Mouse (Mus musculus) ES-CJ7 (cell line): Measurements from ENCODE around the gene Kcnmb4.

Experiments
- DNase-seq: peaks from one replicate; pipeline ENCODE4 v3.0.0; 2011; ENCODE audit warnings: low read depth, low spot score

Kcnmb4 gene

DNA sequence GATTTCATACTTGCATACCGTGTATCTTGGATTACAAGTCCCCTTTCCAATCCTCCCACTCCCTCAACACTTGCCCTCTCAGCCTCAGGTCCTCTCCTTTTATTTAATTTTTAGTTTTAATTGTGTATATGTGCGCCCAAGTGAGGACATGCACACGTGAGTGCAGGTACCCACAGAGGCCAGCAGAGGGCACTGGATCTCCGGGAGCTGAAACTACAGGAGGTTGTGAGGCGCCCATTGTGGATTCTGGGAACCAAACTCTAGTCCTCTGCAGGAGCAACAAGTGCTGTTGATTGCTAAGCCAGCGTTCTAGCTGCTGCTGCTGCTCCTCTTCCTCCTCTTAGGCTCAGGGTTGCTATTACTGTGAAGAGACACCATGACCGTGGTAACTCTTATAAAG lies 20.9 kb downstream of the Kcnmb4 start:
- DNase-seq, result no peak

DNA sequence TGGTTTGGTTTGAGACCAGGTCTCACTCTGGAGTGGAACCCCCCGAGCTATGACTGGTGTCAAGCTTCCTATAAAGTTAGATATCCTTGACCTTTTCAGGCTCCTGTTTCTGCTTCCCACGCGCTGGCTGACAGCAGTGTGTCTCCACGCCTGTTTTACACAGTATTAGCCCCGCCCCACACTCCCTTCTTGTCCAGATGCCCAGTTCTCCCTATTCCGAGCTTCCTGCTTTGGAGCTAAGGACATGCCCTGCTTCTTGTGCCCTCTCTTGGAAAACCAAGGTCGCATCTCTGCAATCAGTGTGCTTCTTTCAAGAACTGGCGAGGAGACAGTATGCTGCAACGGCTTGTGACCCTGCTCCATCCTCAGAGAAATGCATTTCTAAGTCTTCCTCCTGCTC lies 23.1 kb downstream of the Kcnmb4 start:
- DNase-seq, result no peak

DNA sequence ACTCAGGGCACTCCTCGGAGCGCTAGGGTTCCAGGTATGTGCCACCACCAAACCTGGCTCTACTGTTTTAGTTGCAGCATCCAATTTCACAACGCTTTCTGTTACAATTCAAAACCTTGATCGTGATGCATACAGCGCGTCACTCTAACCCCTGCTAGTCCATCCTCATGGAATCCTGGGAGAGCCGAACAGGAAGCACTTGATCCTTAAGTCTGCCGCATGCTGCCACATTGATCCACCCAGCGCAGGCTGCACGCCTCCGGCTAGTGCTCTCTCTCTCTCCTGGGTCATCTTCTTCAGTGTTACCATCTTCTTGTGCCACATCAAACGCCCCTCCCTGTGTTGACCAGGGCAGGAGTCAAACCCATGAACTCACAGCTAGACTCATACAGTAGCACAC lies 25.5 kb downstream of the Kcnmb4 start:
- DNase-seq, result no peak

DNA sequence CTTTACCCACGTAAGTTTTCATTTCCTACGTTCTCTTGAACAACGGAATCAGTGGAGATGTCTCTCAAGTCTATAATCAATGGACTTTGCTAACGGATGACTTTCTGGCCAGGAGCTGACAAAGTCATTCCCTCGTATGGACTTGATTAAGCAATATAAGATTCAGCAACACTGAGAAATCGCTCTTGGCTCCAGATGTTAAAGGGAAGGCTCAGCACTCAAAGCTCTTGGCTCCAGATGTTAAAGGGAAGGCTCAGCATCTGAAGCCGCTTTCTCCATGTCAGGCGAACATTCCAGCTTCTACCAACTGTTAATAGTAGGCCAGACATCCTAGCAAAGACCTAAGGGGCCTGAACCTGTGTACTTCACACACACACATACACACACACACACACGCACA lies 26.5 kb downstream of the Kcnmb4 start:
- no peak for DNase-seq

DNA sequence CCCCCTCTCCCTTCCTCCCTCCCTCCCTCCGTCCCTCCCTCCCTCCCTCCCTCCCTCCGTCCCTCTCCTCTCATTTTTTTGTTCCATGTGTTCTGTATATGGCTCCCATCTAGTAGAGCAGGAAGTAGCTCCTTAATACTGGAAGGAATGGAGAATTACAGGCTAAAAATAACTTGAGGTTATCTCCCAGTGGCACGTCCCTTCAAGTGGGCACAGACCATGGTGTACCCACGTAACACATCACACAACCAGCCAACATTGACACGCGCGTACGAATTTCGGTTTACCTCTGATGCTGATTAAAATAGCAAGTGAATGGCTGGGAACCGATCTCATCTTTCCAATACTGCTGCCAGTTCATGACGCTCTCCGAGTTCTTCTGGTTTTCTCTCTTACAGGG lies 27.6 kb downstream of the Kcnmb4 start:
- DNase-seq, result no peak

DNA sequence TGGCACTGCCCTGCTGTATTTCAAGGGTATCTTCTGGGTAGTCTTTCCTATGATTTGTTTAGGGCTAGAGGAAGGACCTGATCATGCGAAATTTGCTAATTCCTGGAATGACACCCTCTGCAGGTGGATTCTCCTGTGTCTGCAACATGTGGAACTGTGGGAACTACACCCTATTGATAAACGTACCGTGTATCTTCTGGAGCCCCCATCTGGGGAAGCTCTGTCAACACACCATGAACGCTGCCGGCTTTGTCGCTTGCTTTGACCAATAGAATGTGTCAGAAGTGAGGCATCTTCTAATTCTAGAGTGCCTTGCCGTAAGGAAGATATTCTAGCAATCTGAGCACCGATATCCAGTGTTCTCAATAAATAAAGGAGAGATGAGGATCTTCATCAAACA lies 28.9 kb downstream of the Kcnmb4 start:
- DNase-seq, result peak; percentile 66

DNA sequence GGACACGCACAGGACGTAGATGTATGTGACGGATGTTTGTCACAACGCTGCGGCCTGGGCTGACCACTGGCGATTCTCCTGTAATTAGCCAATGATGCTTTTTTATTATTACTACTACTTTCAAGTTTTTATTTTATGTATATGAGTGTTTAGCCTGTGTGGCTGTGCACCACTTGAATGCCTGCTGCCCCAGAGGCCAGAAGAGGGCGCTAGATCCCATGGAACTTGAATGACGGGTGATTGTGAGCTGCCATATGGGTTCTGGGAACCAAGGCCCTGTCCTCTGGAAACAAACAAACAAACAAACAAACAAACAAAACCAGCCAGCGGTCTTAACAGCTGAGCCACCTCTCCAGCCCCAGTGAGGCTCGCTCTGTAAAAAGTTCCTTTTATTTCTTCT lies 29.3 kb downstream of the Kcnmb4 start:
- DNase-seq, result peak; percentile 41

DNA sequence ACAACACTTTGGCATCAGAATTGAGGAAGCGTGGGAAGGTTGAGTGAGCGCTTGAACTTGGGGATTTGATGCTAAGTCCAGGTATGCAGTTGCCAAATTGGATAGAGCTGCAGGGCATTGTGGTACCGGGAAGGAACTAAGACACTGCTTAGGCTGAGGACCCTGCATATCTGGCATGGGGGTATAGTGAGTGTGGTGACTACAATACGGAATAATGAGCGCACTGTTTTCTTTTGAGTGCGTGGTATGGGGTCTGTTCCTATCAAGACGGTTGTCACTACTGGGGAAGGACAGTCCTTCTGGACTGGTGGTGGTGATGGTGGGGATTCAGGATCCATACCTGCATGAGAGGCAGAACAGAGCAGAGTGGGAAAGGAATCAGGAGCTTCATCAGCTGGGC lies 32.7 kb downstream of the Kcnmb4 start:
- no peak for DNase-seq

DNA sequence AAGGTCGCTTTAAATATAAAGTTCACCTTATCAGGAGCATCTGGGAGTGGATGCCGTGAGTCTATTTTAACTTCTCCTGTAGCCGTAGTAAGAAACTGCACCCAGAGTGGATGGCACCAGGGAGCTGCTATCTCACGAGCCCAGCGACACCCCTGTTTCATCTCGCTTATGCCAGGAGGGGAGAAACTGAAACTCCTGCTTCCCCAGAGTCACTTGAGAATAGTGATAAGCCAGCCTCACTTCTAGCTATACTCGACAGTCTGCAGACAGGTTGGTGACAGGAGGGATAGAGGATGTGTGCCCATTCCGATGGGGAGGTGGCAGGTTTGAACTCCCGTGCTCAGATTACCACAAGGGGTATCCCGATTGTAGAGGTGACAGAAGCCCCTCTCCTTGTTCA lies 33.6 kb downstream of the Kcnmb4 start:
- DNase-seq, result no peak

DNA sequence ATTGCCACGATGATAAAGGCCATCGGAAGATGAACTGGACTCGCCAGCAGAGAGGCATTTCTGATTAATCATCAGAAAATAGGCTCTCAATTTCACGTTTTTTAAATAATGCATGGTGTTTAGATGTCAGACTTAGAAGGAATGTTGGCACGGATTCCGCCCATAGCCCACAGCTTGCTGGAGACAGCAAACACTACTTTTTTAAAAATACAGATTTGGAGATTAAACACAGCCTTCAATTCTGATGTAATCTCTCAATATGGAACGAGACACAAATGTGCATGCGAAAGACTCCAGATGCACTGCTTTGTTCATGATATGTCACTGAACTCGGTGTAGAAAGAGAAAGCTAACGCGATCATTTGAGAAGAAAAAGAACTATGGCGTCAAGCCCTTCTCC lies 38.2 kb downstream of the Kcnmb4 start:
- DNase-seq, result no peak

DNA sequence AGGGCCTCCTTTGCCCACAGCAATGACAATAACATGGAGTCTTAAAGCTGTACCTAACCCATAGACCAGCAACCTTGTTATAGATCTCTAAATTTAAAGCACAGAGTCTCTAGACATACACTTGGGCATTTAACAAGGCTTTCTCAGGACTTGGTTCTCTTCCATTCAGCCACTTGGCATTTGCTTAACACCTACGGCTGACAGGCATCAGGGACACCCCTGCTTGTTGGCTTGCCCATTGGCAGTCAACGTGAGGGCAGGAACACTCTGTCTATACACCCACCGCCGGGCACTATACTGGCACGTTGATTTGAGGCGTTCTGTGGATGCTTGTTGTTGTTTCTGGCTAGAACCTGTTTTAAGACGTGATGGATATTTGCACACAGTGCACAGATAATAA lies 41.3 kb downstream of the Kcnmb4 start:
- no peak for DNase-seq

DNA sequence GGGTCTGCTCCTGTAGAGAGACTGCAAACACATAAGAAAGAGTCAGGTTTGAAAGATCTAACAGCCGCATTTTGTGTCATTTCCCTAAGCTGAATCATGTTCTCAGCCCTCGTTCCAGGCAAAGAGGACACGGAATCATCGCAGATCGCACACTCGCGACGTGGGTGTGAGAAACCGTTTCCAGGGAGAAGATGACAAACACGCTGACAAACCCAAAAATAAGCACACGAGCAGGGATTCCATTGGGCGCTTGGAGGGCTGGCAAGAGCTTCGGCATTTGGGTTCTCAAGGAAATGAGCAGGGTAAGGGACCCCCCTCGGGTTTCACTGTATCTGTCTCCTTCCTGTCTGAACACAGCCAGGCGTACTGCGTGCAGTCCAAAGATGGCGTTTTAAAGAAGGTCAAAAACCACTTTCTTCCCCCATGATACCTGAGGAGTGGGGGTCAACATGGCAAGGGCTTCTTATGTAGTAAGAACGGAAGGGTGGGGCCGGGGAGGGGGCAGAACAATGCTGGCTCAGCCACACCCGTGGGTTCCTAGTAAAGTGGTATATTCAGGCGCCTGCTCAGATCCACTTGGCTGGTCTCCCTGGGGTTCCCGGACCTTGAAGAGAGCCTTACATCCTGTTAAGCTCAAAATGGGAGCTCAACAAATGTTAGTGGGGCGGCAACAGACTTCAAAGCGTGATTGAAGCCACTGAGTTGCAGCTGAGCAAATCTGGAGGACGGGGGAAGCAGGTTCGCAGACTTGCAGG lies 45.5 kb downstream of the Kcnmb4 start:
- peak; percentile 45 for DNase-seq

DNA sequence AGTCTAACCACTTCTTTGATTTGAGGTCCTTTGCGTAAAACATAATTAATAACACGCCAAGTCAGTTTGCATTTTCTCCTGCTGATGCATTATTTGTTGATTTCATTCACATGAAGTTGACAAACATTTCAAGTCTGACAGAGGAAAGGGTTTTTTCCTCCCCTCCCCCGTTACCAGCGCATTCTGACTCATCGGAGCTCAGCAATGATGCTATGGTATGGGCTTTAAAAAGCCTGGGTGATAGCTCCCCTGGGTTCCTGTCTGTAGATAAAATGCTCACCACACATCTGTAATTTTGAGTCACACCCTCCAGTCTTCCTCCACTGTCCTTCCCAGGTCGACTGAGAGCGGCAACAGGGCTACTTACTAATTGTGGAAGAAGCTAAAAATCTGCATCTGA lies 47.5 kb downstream of the Kcnmb4 start:
- no peak for DNase-seq

DNA sequence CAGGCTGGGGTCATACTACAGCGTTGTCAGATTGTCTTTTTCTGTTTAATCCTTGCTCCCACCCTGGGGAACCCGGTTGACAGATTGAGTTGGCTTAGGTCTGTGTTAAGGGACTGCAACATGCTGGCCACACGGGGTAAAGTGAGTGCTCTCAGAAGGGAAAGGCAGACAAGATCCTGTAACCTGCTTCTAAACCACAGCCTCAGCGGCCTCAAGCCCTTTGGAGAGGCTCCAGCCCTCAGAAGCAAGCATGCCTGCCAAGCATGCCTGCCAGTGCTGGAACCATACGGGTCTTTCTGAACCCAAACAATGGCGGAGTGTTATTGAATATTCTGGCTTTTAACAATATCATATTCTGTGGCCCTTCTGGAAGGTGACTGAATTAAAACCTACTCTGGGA lies 48.8 kb downstream of the Kcnmb4 start:
- DNase-seq, result no peak

DNA sequence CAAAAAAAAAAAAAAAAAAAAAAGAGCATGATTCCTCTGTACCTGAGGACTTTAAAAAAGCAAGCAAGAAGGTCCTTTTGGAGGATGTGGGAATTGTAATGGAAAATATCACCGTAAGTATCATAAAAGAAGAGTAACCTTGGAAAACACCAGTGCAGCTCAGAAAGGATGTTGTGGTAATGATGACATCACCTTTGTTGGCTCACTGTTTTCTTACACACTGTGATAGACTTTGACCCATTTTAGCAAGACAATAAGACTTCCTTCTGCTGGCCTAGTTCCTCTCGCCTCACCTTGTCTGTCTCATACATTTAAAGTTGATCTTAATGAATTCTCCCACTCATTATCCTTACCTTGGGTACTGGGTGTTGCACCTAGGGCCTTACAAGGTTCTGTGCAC lies 51.1 kb downstream of the Kcnmb4 start:
- peak; percentile 56 for DNase-seq

DNA sequence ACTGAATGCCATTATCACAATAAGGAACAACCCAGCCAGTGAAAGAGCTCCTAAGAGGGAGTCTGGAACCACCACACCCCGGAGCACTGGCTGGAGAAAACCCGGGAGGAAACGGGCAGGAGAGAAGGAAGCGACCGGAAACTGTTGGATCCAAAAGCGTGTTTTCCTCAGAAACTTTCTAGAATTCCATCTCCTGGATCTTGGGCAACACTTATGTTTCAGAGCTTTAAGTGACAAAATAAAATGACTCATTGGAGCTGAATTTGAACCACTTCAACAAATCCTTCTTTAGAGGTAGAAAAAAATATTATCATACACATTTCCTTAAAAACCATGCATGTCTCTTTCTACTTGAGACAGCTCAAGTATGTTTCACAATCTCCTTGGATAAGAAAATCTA lies 52.7 kb downstream of the Kcnmb4 start:
- no peak for DNase-seq

DNA sequence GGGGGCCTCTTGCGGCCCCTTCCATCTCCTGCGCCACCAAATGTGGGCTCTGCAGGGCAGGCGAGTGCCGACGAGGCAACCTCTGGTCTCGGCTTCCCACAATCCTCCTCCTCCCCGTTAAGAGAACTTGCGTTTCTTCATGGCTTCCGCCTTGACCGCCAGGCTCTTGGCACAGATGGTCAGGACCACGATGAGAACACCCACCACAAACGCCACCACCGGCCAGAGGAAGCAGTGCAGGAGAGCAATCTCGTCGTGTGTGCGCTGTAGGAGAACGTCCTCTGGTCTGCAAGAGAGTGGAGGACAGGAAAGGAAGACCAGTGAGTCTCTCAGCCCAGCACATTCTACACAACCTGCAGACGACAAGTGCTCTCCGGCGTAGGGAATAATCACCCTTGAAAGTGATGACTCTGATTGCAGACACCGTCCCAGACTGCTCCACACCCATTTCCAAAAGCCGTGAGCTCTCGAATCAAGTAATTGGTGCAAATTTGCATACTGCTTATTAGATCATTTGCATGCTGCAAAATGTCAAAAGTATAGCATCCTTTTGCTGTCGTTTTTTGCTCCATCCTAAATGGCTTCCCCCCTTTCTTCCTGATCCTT lies 55.5 kb downstream of the Kcnmb4 start:
- peak; percentile 66 for DNase-seq

DNA sequence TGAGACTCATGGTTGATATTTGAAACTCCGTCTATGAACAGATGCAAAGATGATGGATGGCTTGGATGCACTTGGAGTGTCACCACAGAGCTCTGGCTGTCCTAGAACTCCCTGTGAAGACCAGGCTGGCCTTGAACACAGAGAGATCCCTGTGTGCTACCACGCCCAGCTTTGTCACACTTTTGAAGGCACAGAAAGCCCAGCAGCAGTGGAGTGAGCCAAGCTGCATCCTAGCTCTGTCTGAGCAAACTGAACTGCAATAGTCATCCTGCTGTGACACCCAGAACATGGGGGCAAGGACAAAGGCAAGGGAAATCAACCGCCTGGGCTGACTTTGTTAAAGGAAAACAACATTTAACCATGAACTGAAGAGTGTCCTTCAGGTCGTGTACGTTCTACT lies 57.0 kb downstream of the Kcnmb4 start:
- peak; percentile 23 for DNase-seq

DNA sequence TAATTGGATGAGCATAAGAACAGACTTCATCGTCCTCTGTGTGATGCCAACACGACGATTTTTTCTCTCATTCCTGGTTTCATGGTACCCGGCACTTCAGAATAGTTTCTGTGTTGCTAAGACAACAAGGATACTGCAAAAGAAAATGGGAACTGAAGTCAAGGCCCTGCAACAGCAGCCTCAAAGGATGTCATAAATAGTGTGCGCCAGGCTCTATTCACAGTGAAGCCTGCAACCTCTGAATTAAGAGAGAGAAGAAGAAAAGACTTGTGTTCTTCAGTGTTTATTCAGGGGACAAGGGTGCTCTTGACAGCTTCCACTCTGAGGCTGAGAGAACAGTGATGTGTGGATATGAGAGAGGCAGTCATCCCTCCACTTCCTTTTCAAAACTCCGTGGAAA lies 57.5 kb downstream of the Kcnmb4 start:
- DNase-seq, result no peak

DNA sequence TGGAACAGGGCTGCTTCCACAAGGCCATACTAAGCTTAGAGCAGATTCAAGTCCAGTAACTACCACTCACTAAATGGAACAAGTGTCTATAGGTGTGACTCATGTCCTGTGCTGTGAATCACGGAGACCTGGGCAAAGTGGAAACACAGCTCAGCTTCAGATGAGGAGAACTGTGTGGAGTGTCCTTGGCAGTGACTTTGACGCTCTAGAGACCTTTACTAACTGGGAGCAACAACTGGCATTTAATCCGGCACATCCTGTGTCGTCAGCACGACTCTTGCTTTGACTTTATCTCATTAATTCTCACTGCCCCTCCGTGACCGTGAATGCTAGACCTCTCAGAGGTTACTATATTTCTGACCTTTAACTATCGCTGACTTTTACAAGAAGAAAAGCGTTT lies 62.9 kb downstream of the Kcnmb4 start:
- DNase-seq, result no peak

DNA sequence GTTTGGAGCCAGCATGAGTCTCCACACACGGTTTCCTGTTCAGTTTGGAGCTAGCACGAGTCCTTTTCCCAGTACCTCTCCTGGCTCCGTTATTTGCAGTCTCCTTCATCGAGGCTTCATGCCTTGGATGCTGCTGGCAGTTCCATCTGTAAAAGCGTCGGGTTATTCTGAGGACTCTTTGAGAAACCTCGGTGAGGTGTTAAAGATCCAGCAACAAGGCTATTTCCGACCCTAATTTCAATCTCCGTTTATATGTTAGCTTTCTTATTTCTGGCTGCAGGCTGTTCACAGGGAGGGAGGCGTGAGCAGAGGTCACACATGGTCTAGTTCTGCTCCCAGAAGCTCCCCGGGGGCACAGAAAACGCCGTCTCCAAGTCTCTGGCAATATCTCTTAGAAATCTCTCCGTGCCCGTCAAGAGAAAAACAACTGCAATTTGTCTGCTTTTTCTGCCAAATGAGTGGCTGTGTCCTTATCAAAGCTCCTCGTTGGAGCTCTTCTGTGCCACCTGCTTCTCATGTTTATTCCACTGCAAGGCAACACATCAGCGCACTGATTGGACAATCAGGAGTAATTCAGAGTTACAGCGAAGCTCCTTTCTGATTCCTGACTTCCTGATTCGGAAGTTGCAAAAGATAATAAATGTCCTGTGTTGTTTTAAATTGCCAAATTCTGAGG lies 65.9 kb downstream of the Kcnmb4 start:
- no peak for DNase-seq

DNA sequence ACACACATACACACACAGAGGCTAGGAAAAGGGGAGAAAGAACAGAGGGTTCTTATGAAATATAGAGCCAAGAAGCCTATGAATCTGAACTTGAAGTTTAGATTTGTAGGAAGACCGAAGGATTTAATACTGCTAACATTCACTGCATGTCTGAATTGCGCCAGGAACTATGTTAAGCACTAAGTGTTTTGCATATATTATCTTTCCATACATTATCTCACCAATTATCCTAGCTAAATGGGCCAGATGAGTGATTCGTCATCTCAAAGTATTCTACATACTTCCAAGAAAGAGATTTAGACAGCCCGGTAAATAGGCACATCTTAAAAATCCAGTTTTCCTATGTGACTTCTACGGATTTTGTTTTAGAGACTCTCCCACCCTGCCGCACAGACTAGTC lies 68.7 kb downstream of the Kcnmb4 start:
- DNase-seq, result no peak

DNA sequence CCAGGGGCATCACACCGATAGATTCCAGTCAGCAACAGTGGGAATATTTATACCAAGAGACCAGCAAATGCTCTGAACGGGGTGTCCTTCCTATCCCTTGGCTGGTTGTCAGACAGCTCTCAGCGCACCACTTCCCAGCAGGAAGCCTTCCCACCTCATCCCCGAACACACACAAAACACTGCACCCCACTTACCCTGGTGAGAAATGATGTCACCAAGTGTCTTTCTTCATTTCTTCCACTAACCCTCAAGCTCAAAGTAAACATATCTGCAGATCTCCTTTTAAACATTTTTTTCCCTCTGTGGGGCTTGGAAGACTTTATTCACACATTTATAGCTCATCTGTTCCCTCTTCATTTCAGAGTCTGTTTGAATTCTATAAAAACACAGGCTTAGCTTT lies 70.0 kb downstream of the Kcnmb4 start:
- DNase-seq, result no peak
